8 mouse cellular contexts compared by ENCODE assay signal in the genomic region with DNA sequence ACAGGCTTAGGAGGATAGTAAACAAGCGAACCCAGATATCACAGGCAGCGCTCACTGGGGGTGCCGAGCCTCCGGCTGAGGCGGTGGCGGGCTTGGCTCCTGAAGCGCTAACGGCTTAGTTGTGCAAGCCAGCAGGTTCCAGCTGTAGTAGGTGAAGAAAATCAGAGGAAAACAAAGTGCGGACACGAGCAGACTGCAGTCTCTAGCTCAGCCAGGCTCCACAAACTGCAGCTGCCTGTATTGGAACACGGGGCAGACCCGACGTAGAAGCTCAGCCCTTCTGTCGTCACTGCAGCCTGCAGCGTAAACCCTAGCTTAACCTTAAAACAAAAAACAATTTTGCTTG. TPM values are rescaled to one million over a fixed set of nuclear protein-coding genes. Genes with fewer than 3 reads are reported as not detected.
A peak's percentile ranks its signal among the peaks of the same experiment; 100 is the strongest.
DNase-seq lines count a peak whose midpoint lies in the region; ATAC-seq and TF ChIP-seq lines count a peak whose summit lies in the region.

No protein-coding gene starts in this region.

- DNase-seq in cerebellum, adult 11 months, result no peak
- peak; percentile 21 for DNase-seq in thymus, adult 2 months
- DNase-seq in thymus, postnatal 0 days (ENCODE audit: low spot score), result no peak
- DNase-seq in hindbrain, embryonic 14.5 days (ENCODE audit: low spot score), result peak; percentile 30
- no peak for DNase-seq in liver, embryonic 14.5 days (ENCODE audit: low read depth in 3 of 3, low spot score in 3 of 3)
- DNase-seq in stomach, postnatal 0 days (ENCODE audit: low spot score), result peak; percentile 26
- no peak for DNase-seq in ovary, postnatal 36 days (ENCODE audit: low spot score)

- H3K4me1 ChIP-seq in thymus, adult 2 months (replicated peaks; ENCODE audit: control insufficient read depth, insufficient read depth, low read length), result no peaks in the 10 kb centered on the region
- H3K4me1 ChIP-seq in hindbrain, embryonic 14.5 days (replicated peaks; ENCODE audit: control insufficient read depth, insufficient read depth, low read length), result peaks cover 11% of the 10 kb centered on the region; the same call in 1 of the 2 replicates
- H3K4me1 ChIP-seq in liver, embryonic 14.5 days (replicated peaks; ENCODE audit: control insufficient read depth in 2 of 2, insufficient read depth in 2 of 2, low read length in 1 of 2), result no peaks in the 10 kb centered on the region
- no peaks in the 10 kb centered on the region for H3K4me1 ChIP-seq in stomach, postnatal 0 days (replicated peaks; ENCODE audit: control insufficient read depth, insufficient read depth)

- H3K9me3 ChIP-seq in hindbrain, embryonic 14.5 days (ENCODE audit: control insufficient read depth, low read length), result no peaks in the 10 kb centered on the region
- peaks cover 2% of the 10 kb centered on the region; the same call in 1 of the 2 replicates for H3K9me3 ChIP-seq in liver, embryonic 14.5 days (ENCODE audit: control insufficient read depth, low read length)
- H3K9me3 ChIP-seq in stomach, postnatal 0 days (ENCODE audit: control insufficient read depth, low read length), result no peaks in the 10 kb centered on the region

- H3K9ac ChIP-seq in hindbrain, embryonic 14.5 days, result peak overlapping the region; percentile 50
- no peak overlapping the region for H3K9ac ChIP-seq in liver, embryonic 14.5 days (replicated peaks)
- H3K9ac ChIP-seq in stomach, postnatal 0 days (ENCODE audit: low read length), result 0 out of 2 replicates have a peak overlapping the region, but pooled peaks have one; percentile 28

- no peaks in the 10 kb centered on the region for H3K27me3 ChIP-seq in thymus, adult 2 months (ENCODE audit: control insufficient read depth, insufficient read depth, low read length)
- H3K27me3 ChIP-seq in hindbrain, embryonic 14.5 days (ENCODE audit: control insufficient read depth, insufficient read depth, low read length), result no peaks in the 10 kb centered on the region
- no peaks in the 10 kb centered on the region for H3K27me3 ChIP-seq in liver, embryonic 14.5 days (ENCODE audit: control insufficient read depth, insufficient read depth, low read length)
- H3K27me3 ChIP-seq in stomach, postnatal 0 days (ENCODE audit: control insufficient read depth, insufficient read depth, low read length), result no peaks in the 10 kb centered on the region

- H3K4me3 ChIP-seq in thymus, adult 2 months (ENCODE audit: control insufficient read depth, insufficient read depth, low read length), result no peak overlapping the region
- peak overlapping the region; percentile 19 for H3K4me3 ChIP-seq in hindbrain, embryonic 14.5 days (replicated peaks; ENCODE audit: low read length)
- H3K4me3 ChIP-seq in liver, embryonic 14.5 days (ENCODE audit: insufficient read depth in 1 of 2, low read depth in 2 of 2, low read length in 2 of 2), result no peak overlapping the region
- peak overlapping the region; percentile 18; the same call in 1 of the 2 replicates for H3K4me3 ChIP-seq in stomach, postnatal 0 days (ENCODE audit: low read depth, low read length)

- no peak for TF ChIP-seq CTCF in thymus, adult 2 months (IDR thresholded peaks at IDR 0.05; ENCODE audit: borderline replicate concordance, control insufficient read depth, extremely low read depth, insufficient read depth, low read length, poor library complexity)
- TF ChIP-seq CTCF in liver, embryonic 14.5 days (IDR thresholded peaks at IDR 0.05; ENCODE audit: low read depth), result no peak
- TF ChIP-seq CTCF in stomach, postnatal 0 days (IDR thresholded peaks at IDR 0.05; ENCODE audit: low read depth), result no peak

- H3K27ac ChIP-seq in thymus, adult 2 months (ENCODE audit: control insufficient read depth, insufficient read depth, low read length), result no peak overlapping the region
- H3K27ac ChIP-seq in hindbrain, embryonic 14.5 days, result no peak overlapping the region
- H3K27ac ChIP-seq in liver, embryonic 14.5 days, result no peak overlapping the region
- 0 out of 2 replicates have a peak overlapping the region, but pooled peaks have one; percentile 5 for H3K27ac ChIP-seq in stomach, postnatal 0 days (replicated peaks)

- TF ChIP-seq EP300 in liver, embryonic 14.5 days (IDR thresholded peaks at IDR 0.05; ENCODE audit: low read depth), result no peak
- TF ChIP-seq EP300 in stomach, postnatal 0 days (optimal IDR thresholded peaks at IDR 0.05), result no peak

- H3K36me3 ChIP-seq in thymus, adult 2 months (ENCODE audit: control insufficient read depth, insufficient read depth, low read length), result no peaks in the 10 kb centered on the region
- no peaks in the 10 kb centered on the region for H3K36me3 ChIP-seq in hindbrain, embryonic 14.5 days (replicated peaks; ENCODE audit: control insufficient read depth, insufficient read depth)
- no peaks in the 10 kb centered on the region for H3K36me3 ChIP-seq in liver, embryonic 14.5 days (replicated peaks; ENCODE audit: control insufficient read depth, insufficient read depth, low read depth)
- H3K36me3 ChIP-seq in stomach, postnatal 0 days (ENCODE audit: control insufficient read depth, insufficient read depth, low read length), result no peaks in the 10 kb centered on the region

- WGBS in thymus, adult 2 months, result 39% methylated on average over 15 of the region's 15 CpGs
- 10% methylated on average over 15 of the region's 15 CpGs for WGBS in hindbrain, embryonic 14.5 days
- 16% methylated on average over 15 of the region's 15 CpGs for WGBS in liver, embryonic 14.5 days (ENCODE audit: insufficient replicate concordance)
- 4% methylated on average over 15 of the region's 15 CpGs for WGBS in stomach, postnatal 0 days

- no peak for TF ChIP-seq POLR2A in thymus, adult 2 months (IDR thresholded peaks at IDR 0.05; ENCODE audit: control insufficient read depth, extremely low read depth, insufficient read depth, low read length, poor library complexity)

- ATAC-seq in cerebellum, adult (ENCODE audit: insufficient number of reproducible peaks, low FRiP score, low TSS enrichment), result peak; percentile 31; the same call in 1 of the 2 replicates
- ATAC-seq in hindbrain, embryonic 14.5 days (ENCODE audit: low FRiP score), result peak; percentile 43; the same call in 1 of the 2 replicates
- ATAC-seq in liver, embryonic 14.5 days (ENCODE audit: insufficient read depth), result no peak
- ATAC-seq in stomach, postnatal 0 days (ENCODE audit: low FRiP score, low TSS enrichment), result no peak; the same call in 1 of the 2 replicates

- H3K4me2 ChIP-seq in hindbrain, embryonic 14.5 days (replicated peaks), result peak overlapping the region; percentile 55
- H3K4me2 ChIP-seq in liver, embryonic 14.5 days (ENCODE audit: low read depth), result peak overlapping the region; percentile 37
- peak overlapping the region; percentile 47 for H3K4me2 ChIP-seq in stomach, postnatal 0 days (replicated peaks; ENCODE audit: low read depth)

RNA-seq across cellular contexts. Expression of a gene that starts 4.5 kb away (rescaled TPM):
- polyA plus RNA-seq in thymus, adult 2 months (2012; rRNA removed), result not detected in 2 replicates
- polyA plus RNA-seq in thymus, postnatal 0 days (2015; fragmentation: Nextera tagmentation; extraction: Ambion mirVana), result not detected in 2 replicates
- not detected in 2 replicates for polyA plus RNA-seq in hindbrain, embryonic 14.5 days (2014; fragmentation: Nextera tagmentation; extraction: Ambion mirVana)
- not detected in 2 replicates for polyA plus RNA-seq in liver, embryonic 14.5 days (2012; rRNA removed)
- not detected in 2 replicates for polyA plus RNA-seq in liver, embryonic 14.5 days (2014; fragmentation: Nextera tagmentation; extraction: Ambion mirVana)
- polyA plus RNA-seq in stomach, postnatal 0 days (2015; fragmentation: Nextera tagmentation; extraction: Ambion mirVana), result not detected in 2 replicates

Comparison
In these comparisons a context has a peak if more than half of its experiments do, and no peak if none do; other contexts are left out.
1. DNase-seq: peak in thymus, adult 2 months (single experiment), hindbrain, embryonic 14.5 days (single experiment) and stomach, postnatal 0 days (single experiment); none in cerebellum, adult 11 months (single experiment), thymus, postnatal 0 days (single experiment), liver, embryonic 14.5 days (0 of 3) and ovary, postnatal 36 days (single experiment).
2. ATAC-seq: peak in cerebellum, adult (single experiment) and hindbrain, embryonic 14.5 days (single experiment); none in liver, embryonic 14.5 days (single experiment) and stomach, postnatal 0 days (single experiment).
3. H3K4me3 ChIP-seq: peak in hindbrain, embryonic 14.5 days (single experiment) and stomach, postnatal 0 days (single experiment); none in thymus, adult 2 months (single experiment) and liver, embryonic 14.5 days (0 of 2).
4. Peak in every context shown above with its lines, with median percentiles within 50 percentile points of each other: H3K4me2 ChIP-seq.